Mouse (Mus musculus): Measurements from ENCODE around the gene 2900011O08Rik.

GRCm38 (mm10) chr16:13986574-13987478 lies at the start of gene 2900011O08Rik, which contains the start of gene Ifitm7:
- TF ChIP-seq POLR2A (IDR thresholded peaks at IDR 0.05; ENCODE audit: control insufficient read depth, extremely low read depth, insufficient read depth, low read length, poor library complexity) = no peak
- TF ChIP-seq CTCF (IDR thresholded peaks at IDR 0.05; ENCODE audit: borderline replicate concordance, control insufficient read depth, extremely low read depth, insufficient read depth, low read length, poor library complexity) = no peak
